Mouse (Mus musculus) limb, embryonic 15.5 days (tissue): ENCODE results near the gene Pnp2. TPM values are rescaled to one million over a fixed set of nuclear protein-coding genes. Genes with fewer than 3 reads are reported as not detected.

Experiments
- ATAC-seq: fragments of 200-750 bp; cut with Nextera tagmentation; 2 replicates; pipeline ENCODE4 v1.8.0; 2017; ENCODE audit warnings: low read depth, moderate TSS enrichment; ENCODE audit not compliant: insufficient number of reproducible peaks, low FRiP score, low TSS enrichment
- H3K27ac ChIP-seq: fragments of 300-500 bp; sonication (generic); 2 replicates; pipeline ENCODE4 v1.5.1; 2015; ENCODE audit warnings: moderate library complexity, mild to moderate bottlenecking, inconsistent platforms
- H3K27me3 ChIP-seq: fragments of 300-500 bp; sonication (generic); 2 replicates; pipeline ENCODE4 v1.6.1; 2015; ENCODE audit warnings: inconsistent platforms
- H3K36me3 ChIP-seq: fragments of 300-500 bp; sonication (generic); 2 replicates; pipeline ENCODE4 v1.6.1; 2015; ENCODE audit warnings: inconsistent platforms
- H3K4me1 ChIP-seq: fragments of 300-500 bp; sonication (generic); 2 replicates; pipeline ENCODE4 v1.6.1; 2015; ENCODE audit warnings: inconsistent platforms
- H3K4me2 ChIP-seq: fragments of 300-500 bp; sonication (generic); 2 replicates; pipeline ENCODE4 v1.6.1; 2015; ENCODE audit warnings: mild to moderate bottlenecking, inconsistent platforms
- H3K4me3 ChIP-seq: fragments of 300-500 bp; sonication (generic); 2 replicates; pipeline ENCODE4 v1.5.1; 2015; ENCODE audit warnings: mild to moderate bottlenecking, inconsistent platforms
- H3K9ac ChIP-seq: fragments of 300-500 bp; sonication (generic); 2 replicates; pipeline ENCODE4 v1.6.1; 2015; ENCODE audit warnings: inconsistent platforms
- H3K9me3 ChIP-seq: fragments of 300-500 bp; sonication (generic); 2 replicates; pipeline ENCODE4 v1.6.1; 2016; ENCODE audit warnings: inconsistent platforms
- WGBS: fragments of 180-500 bp; shearing (Covaris S2); methylation state at CpG from one replicate; pipeline ENCODE4 v1.1.7; 2015; 5-methylcytosine and 5-hydroxymethylcytosine counted together
- polyA plus RNA-seq: library from polyadenylated mRNA; unstranded; fragments of >200 nt; fragmentation: Nextera tagmentation; extraction: Ambion mirVana; gene quantifications from 2 replicates; pipeline ENCODE4 v1.2.1, GENCODE M21; 2015

Gene Pnp2
- polyA plus RNA-seq, 1 experiment from 2014 or later: 0.54 TPM

DNA sequence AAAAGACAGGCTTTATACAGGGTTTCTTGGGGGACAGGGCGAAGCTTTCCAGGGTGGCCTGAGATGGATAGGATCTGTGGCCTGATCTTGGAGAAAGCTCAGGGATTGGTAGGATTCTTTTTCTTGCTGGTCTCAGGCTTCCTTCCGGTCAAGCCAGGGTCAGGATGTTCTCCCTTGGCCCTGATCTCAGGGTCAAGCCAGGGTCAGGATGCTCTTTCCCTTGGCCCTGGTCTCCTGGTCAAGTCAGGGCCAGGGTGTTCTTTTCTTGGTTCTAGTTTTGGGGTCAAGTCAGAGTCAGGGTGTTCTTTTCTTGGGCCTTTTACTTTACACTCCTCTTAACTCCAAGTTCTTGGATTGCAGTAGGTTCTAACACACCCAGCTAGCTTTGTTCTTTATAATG, 31.9 kb downstream of the Pnp2 start:
- Histone ChIP-seq H3K4me3 (no peak overlapping the region), H3K27me3 (no peaks in the 10 kb centered on the region), H3K9me3 (no peaks in the 10 kb centered on the region), H3K4me1 (no peaks in the 10 kb centered on the region), H3K36me3 (no peaks in the 10 kb centered on the region), H3K4me2 (no peak overlapping the region), H3K27ac (no peak overlapping the region), H3K9ac (no peak overlapping the region)
- ATAC-seq: no peak
- 83% methylated on average over 2 of the region's 2 CpGs for WGBS

DNA sequence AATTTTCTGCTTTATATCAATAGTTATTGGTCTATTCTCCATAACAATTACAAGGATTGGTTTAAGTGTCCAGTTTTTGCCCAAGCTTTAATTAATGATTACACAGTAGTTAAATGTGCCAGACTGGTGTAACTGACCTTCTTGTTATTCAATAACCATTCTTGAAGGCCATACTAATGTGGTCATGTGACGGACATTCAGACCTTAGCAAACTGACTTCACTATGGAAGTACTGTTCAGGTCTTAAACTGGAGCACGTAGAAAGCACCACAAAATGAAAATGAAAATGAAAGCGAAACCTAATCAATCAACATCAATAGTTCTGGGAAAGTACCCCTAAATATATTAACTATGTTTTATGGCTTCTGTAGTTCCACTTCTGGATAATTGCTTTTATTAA, 35.2 kb downstream of the Pnp2 start:
- no peaks in the 10 kb centered on the region for H3K27me3 ChIP-seq
- no peak overlapping the region for H3K4me3 ChIP-seq
- H3K9ac ChIP-seq: no peak overlapping the region
- H3K27ac ChIP-seq: no peak overlapping the region
- no peaks in the 10 kb centered on the region for H3K4me1 ChIP-seq
- no peaks in the 10 kb centered on the region for H3K36me3 ChIP-seq
- WGBS: 76% methylated on average over 3 of the region's 3 CpGs
- H3K4me2 ChIP-seq: no peak overlapping the region
- no peak for ATAC-seq
- no peaks in the 10 kb centered on the region for H3K9me3 ChIP-seq

DNA sequence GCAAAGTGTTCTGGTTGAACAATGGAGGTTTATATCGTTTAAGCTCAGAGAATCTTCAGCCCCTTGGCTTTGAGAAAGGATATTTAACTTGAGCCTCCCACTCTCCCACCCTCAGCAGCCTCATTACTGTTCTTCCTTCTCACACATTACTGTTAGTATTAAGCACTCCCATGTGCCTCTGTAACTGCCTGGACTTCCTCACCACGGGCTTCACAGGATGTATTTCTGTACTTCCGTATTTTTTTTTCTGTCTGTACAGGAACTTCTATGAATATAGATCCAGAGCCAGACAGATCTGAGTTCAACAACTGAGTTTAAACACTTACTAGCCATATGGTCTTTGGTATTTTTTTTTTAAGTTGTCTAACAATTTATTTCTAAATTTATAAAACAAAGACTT, 41.3 kb downstream of the Pnp2 start:
- no peaks in the 10 kb centered on the region for H3K9me3 ChIP-seq
- no peak overlapping the region for H3K4me3 ChIP-seq
- no peaks in the 10 kb centered on the region for H3K36me3 ChIP-seq
- H3K27ac ChIP-seq: no peak overlapping the region
- no peak for ATAC-seq
- no peak overlapping the region for H3K4me2 ChIP-seq
- H3K27me3 ChIP-seq: no peaks in the 10 kb centered on the region
- no peaks in the 10 kb centered on the region for H3K4me1 ChIP-seq
- 55% methylated on average over 3 of the region's 3 CpGs for whole genome bisulfite sequencing
- H3K9ac ChIP-seq: no peak overlapping the region

DNA sequence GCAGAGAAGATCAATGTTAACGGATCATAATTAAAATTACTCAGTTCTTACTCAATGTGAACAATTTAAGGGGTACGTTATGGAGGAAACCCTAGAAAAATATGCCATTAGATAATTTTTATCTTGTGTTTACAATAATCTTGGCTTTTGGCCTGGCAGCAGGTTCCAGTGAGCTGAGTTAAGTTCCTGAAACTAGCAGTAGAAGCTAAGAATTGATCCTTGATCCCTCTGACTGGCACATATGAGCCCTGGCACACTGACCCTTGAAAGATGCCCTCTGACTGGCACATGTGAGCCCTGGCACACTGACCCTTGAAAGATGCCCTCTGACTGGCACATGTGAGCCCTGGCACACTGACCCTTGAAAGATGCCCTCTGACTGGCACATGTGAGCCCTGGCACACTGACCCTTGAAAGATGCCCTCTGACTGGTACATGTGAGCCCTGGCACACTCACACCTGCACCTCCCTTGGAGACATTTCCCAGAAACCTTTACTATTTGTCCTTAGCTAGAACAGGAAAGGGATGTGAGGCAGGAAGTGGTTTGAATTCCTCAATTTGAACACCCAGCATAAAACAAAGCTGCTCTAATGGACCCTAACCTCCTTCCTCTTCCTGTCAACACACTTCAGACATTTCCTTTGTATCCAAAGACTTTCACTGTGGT, 42.3 kb downstream of the Pnp2 start:
- H3K4me2 ChIP-seq: no peak overlapping the region
- H3K4me1 ChIP-seq: no peaks in the 10 kb centered on the region
- H3K27me3 ChIP-seq: no peaks in the 10 kb centered on the region
- H3K9ac ChIP-seq: no peak overlapping the region
- no peak overlapping the region for H3K4me3 ChIP-seq
- 75% methylated on average over 2 of the region's 2 CpGs for WGBS
- H3K27ac ChIP-seq: no peak overlapping the region
- no peaks in the 10 kb centered on the region for H3K9me3 ChIP-seq
- no peak for ATAC-seq
- H3K36me3 ChIP-seq: no peaks in the 10 kb centered on the region

DNA sequence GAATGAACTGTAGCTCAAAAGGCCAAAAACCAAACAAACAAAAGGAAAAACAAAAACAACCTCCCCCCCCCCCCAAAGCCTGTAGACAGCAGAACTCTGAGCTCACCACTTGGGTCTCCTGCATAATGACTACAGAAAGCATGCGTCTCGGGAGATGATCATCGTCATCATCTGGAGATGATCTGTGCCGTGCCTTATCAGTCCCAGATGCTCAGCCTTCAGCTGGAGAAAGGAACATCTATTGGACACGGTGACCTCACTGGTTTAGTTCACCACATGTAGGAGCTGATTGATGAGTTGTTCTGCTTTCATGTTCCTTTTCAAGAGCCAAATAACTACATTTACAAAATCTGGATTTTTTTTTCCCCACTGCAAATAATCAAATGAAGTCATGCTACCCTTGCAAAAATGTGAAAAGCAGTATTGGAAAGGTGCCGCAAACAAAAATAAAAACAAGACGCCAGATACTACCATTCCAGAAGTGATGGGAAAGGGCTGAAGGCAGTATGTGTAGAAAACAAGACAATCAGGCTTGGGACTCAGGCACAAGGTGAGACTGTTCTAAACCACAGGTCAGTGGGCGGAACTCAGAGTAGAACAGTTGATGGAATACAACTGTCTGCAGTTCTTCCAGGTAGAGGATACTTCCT, 51.5 kb downstream of the Pnp2 start, which contains the start of gene Rnase10:
Rnase10 (plus strand) TSS at position 600 of the 650 bp plus-strand sequence.
- Histone ChIP-seq H3K4me3 (no peak within 1 kb of the TSS), H3K27ac (peak within 1 kb of the TSS; percentile 88), H3K4me2 (no peak within 1 kb of the TSS), H3K36me3 (no peaks in the 10 kb centered on the region), H3K9me3 (no peaks in the 10 kb centered on the region), H3K9ac (no peak within 1 kb of the TSS), H3K27me3 (no peaks in the 10 kb centered on the region), H3K4me1 (peaks cover 7% of the 10 kb centered on the region)
- no peak for ATAC-seq
- WGBS: 55% methylated on average over 8 of the region's 8 CpGs

DNA sequence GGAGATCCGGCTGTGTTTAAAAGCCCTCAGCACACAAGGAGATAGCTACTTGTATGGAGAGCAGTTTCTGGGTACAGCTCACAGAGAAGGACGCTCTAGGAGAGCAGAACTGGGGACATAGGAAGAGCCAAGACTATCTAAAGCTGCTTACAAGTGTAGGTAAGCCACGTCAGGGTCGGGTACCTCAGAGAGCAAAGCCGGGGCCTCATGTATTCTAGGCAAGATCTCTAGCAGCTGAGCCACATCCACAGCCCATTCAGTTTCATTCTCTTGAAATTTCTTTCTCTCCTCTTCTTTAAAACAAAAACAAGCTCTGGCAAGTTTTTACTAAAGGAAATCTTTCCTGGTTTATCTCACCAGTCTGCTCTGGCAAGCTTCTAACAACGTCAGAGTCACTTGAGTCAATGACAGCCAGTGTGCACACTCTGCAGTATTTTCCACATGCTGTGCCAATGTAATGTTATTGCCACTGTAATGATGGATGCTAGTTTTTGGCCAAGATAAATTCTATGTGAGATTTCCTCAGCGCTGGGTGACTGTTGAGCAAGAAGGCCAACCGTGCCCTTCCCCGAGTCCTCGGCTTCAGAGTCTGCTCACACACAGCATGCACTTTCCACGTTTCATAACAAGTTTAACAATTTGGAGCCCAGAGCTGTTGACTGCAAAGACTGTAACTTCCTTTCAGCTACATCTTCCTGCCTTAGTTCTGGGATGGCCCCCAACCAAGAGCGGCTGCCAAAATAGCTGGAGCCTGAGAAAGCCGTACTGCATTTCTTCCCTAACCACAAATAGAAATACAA, 52.3 kb downstream of the Pnp2 start:
- Histone ChIP-seq H3K9me3 (no peaks in the 10 kb centered on the region), H3K4me1 (peaks cover 7% of the 10 kb centered on the region), H3K36me3 (no peaks in the 10 kb centered on the region), H3K4me3 (no peak overlapping the region), H3K27me3 (no peaks in the 10 kb centered on the region), H3K27ac (peak overlapping the region; percentile 88), H3K4me2 (no peak overlapping the region), H3K9ac (no peak overlapping the region)
- 53% methylated on average over 13 of the region's 13 CpGs for WGBS
- ATAC-seq: peak; percentile 49; the same call in 1 of the 2 replicates

DNA sequence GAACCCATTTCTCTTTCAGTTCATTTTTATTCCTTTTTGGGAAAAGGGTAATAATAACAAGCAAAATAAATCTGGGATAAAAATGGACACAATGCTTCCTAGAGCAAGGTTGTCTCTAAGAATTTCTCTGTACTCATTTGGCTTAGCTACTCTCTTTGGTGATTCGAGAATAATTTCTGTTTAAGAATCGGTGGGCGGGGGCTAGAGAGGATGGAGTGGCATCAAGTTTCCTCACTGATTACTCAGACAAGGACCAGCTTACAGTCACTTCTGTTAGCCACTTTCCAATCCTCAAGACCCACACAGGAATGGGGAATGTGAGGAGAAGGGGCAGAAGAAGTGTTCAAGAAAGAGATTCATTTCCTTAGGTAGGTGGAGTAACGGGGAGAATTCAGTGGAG, 53.0 kb downstream of the Pnp2 start:
- peak overlapping the region; percentile 88 for H3K27ac ChIP-seq
- ATAC-seq: no peak

DNA sequence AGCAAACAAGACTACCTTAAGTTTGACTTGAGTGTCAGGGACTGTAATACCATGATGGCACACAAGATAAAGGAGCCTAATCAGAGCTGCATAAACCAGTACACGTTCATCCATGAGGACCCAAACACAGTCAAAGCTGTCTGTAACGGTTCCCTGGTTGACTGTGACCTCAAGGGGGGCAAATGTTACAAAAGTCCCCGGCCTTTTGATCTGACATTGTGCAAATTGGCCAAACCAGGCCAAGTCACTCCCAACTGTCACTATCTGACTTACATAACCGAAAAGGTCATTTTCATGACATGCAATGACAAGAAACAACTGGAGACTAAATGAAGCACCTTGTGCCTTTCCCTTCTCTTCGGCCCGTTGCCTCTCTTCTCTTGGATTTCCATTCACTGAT, 53.8 kb downstream of the Pnp2 start:
- Histone ChIP-seq H3K36me3 (no peaks in the 10 kb centered on the region), H3K4me1 (peaks cover 7% of the 10 kb centered on the region), H3K9me3 (no peaks in the 10 kb centered on the region), H3K27ac (no peak overlapping the region), H3K4me2 (no peak overlapping the region), H3K27me3 (no peaks in the 10 kb centered on the region), H3K9ac (no peak overlapping the region), H3K4me3 (no peak overlapping the region)
- WGBS: 87% methylated on average over 6 of the region's 6 CpGs
- ATAC-seq: no peak

More for the DNA sequence above, 53.0 kb downstream of the Pnp2 start:
- 74% methylated on average over 4 of the region's 4 CpGs for WGBS
- no peaks in the 10 kb centered on the region for H3K9me3 ChIP-seq
- peaks cover 7% of the 10 kb centered on the region for H3K4me1 ChIP-seq
- H3K9ac ChIP-seq: no peak overlapping the region
- no peak overlapping the region for H3K4me3 ChIP-seq
- no peaks in the 10 kb centered on the region for H3K36me3 ChIP-seq
- no peaks in the 10 kb centered on the region for H3K27me3 ChIP-seq
- no peak overlapping the region for H3K4me2 ChIP-seq

Other genes with a start within 250 kb of the Pnp2 start
- not detected in 2 replicates for gene Olfr748, start 248.6 kb upstream of the Pnp2 start, polyA plus RNA-seq
- not detected in 2 replicates for gene Olfr749, start 210.9 kb upstream of the Pnp2 start, polyA plus RNA-seq
- 59.8 and 63.1 TPM in 2 replicates for gene Ttc5, start 170.5 kb upstream of the Pnp2 start, polyA plus RNA-seq
- not detected in 2 replicates for gene Ccnb1ip1, start 148.3 kb upstream of the Pnp2 start, polyA plus RNA-seq
- 52.0 and 52.3 TPM in 2 replicates for gene Parp2, start 148.2 kb upstream of the Pnp2 start, polyA plus RNA-seq
- 5.0 and 6.2 TPM in 2 replicates for gene Tep1, start 85.4 kb upstream of the Pnp2 start, polyA plus RNA-seq
- gene Klhl33, start 58.5 kb upstream of the Pnp2 start, polyA plus RNA-seq: 0.10 and 0.12 TPM in 2 replicates
- gene Osgep, start 31.1 kb upstream of the Pnp2 start, polyA plus RNA-seq: 145 and 148 TPM in 2 replicates
- gene Apex1, start 31.0 kb upstream of the Pnp2 start, polyA plus RNA-seq: 188 TPM in 2 replicates
- gene Pip4p1, start 25.1 kb upstream of the Pnp2 start, polyA plus RNA-seq: 45.3 and 56.0 TPM in 2 replicates
- gene Pnp, start 24.9 kb upstream of the Pnp2 start, polyA plus RNA-seq: 52.0 and 54.8 TPM in 2 replicates
- not detected in 2 replicates for gene Gm49342, start 11.5 kb upstream of the Pnp2 start, polyA plus RNA-seq
- gene Rnase10, start 51.8 kb downstream of the Pnp2 start, polyA plus RNA-seq: 0.09 and 0.22 TPM in 2 replicates
- gene Rnase9, start 85.9 kb downstream of the Pnp2 start, polyA plus RNA-seq: not detected in 2 replicates
- not detected in 2 replicates for gene Rnase11, start 94.2 kb downstream of the Pnp2 start, polyA plus RNA-seq
- not detected in 2 replicates for gene Rnase12, start 101.7 kb downstream of the Pnp2 start, polyA plus RNA-seq
- not detected in 2 replicates for gene Olfr750, start 118.4 kb downstream of the Pnp2 start, polyA plus RNA-seq
- 68.6 and 83.1 TPM in 2 replicates for gene Rnase4, start 135.1 kb downstream of the Pnp2 start, polyA plus RNA-seq
- 10.1 and 10.5 TPM in 2 replicates for gene Ang, start 135.2 kb downstream of the Pnp2 start, polyA plus RNA-seq
- not detected in 2 replicates for gene Eddm3b, start 158.4 kb downstream of the Pnp2 start, polyA plus RNA-seq
- gene Rnase6, start 167.9 kb downstream of the Pnp2 start, polyA plus RNA-seq: 0.58 and 1.6 TPM in 2 replicates
- gene Rnase1, start 190.8 kb downstream of the Pnp2 start, polyA plus RNA-seq: 2.2 and 3.3 TPM in 2 replicates
- gene Rnase2b, start 206.3 kb downstream of the Pnp2 start, polyA plus RNA-seq: not detected in 2 replicates
- gene Ang2, start 243.2 kb downstream of the Pnp2 start, polyA plus RNA-seq: not detected in 2 replicates
- gene Ear14, start 247.4 kb downstream of the Pnp2 start, polyA plus RNA-seq: not detected in 2 replicates